Mouse (Mus musculus): ENCODE measurements around the gene 9130008F23Rik.

DNA sequence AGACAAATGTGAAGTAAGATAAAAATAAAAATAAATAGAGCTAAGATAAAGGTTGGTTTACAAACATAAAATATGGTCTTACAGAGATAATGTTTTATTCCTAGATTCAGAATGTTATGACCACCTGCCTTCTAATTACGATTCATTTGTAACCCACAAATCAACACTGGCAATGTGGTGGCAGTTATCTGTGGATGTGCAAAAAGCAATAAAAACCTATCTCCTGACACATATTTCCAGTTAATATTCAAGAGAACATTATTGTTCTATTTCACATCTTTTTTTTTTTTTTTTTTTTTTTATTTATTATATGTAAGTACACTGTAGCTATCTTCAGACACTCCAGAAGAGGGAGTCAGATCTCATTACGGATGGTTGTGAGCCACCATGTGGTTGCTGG is 35.1 kb upstream of the 9130008F23Rik start:
- no peak for TF ChIP-seq POLR2A (IDR thresholded peaks at IDR 0.05; ENCODE audit: borderline replicate concordance, insufficient read depth, low read length)
- no peak for TF ChIP-seq CTCF (IDR thresholded peaks at IDR 0.05; ENCODE audit: borderline replicate concordance, insufficient read depth, low read depth, low read length)

Data from cerebellum, adult 2 months (tissue).